Mouse (Mus musculus) cortical plate, adult 2 months (tissue): ENCODE results near the gene Kdm4b.

Experiments used
- CTCF ChIP-seq: fragments of 200-500 bp; IDR thresholded peaks from 2 replicates; pipeline ENCODE4 v1.5.1; 2011; ENCODE audit warnings: mild to moderate bottlenecking, control low read depth, low read length; ENCODE audit not compliant: insufficient read depth; ENCODE audit errors: extremely low read depth
- POLR2A ChIP-seq: fragments of 200-500 bp; IDR thresholded peaks from 2 replicates; pipeline ENCODE4 v1.6.1; 2011; ENCODE audit warnings: mild to moderate bottlenecking, low read length, control low read depth; ENCODE audit not compliant: insufficient read depth; ENCODE audit errors: extremely low read depth

- TF ChIP-seq POLR2A (no peak), CTCF (no peak)
Measured at GRCm38 (mm10) chr17:56331256-56331655, 5.4 kb downstream of the Kdm4b start.
